Mouse (Mus musculus) right cerebral cortex, adult 18-20 months (tissue): Measurements from ENCODE around the gene Mast3.
A peak's percentile ranks its signal among the peaks of the same experiment; 100 is the strongest.

Experiments
- DNase-seq: peaks from one replicate; pipeline ENCODE4 v3.0.0; 2022; ENCODE audit warnings: mixed read lengths

Gene Mast3

DNA sequence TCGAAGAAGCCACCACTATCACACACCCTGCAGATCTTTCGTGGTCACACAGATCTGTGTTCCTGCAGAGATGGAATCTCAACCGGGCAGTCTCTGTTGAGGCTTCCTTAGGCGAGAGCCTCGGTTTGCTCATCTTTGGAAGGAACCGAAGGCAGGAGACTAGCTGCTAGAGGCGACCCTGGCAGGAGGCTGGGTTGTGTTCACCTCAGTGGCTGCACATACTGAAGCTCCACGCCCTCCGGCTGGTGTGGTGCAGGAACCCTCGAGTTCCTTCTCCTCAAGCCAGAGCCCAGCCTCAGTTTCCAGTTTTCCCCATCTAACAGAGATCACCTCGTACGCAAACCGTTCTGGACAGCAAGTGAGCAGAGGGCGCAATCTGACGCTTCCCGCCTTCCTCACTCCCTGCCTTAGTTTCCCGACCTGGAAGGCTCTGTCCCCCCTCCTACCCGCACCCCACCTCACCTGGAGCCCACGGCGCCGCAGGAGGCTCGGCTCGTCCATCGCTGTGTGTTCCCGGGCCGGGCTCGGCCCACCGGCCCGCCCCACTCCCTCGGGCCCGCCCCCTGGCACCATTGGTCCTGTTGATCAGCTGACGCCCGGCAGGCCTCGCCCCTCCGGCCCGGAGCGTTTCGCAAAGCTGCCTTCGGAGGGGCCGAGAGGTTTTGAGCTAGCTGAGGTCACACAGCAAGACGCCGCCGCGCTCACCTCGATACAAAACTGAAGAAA lies at the start of gene Mast3:
Gene Mast3, minus strand, starts transcription at position 574 of the 726 bp plus-strand sequence.
- DNase-seq, result peak; percentile 88

DNA sequence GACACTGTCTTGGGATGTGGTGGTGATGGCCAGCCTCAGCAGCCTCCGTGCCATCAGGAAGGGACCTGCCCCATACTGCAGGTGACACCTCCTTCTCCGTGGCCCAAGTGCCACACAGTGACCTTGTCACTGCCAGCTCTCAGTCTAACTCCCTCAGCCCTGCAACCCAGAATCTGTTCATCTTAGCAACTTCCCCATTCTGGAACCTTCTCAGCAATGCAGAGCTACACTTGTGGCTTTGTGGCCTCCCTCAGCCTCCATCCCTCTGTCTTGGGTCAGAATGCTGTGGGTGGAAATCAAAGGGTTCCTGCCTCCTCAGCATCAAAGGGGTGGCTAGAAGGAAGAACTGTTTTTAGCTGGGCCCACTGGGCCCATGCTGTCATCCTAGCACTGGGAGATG lies 49.0 kb upstream of the Mast3 start:
- no peak for DNase-seq

DNA sequence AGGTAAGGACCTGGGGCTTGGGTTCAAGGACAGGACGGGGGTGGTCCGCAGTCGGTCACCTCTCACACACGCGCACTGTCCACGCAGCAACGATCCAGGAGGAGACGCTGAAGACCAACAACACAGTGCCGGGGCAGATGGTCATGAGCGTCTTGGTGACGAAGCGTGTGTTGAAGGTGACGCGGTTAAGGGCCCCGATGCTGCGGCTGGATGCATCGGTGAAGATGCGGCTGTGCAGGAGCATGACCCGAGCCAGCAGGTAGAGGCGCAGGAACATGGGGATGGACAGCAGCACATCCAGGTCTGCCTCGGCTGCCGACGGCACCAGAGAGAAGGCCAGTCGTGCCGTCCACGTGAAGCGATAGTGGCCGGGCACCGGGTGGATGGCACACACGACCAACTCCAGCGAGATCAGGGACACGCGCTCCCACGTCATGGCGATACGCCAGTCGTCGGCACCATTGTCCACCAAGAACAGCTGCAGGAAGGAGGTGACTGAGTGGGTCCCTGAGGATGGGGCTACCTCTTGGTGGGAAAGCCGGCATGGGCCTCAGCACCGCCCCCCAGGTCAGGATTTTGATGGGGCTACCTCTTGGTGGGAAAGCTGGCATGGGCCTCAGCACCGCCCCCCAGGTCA lies 47.9 kb upstream of the Mast3 start:
- no peak for DNase-seq

DNA sequence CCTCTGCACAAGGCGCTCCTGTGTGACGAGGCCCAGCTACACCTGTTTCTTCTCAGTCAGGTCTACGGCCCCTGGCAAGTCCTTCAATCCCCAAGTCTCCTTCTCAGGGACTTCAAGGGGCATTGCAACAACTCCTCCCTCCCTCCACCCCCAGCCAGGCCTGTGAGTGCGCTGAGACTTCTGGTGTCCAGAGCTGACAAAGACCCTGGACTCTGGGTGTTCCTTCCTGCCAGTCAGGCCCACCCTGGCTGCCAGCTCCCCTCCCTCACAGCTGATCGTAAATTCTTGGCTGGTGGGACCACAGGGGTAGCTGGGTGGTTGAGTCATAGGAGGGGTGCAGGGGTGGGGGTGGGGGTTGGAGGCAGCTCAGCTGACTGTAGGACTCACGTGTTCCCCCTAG lies 47.0 kb upstream of the Mast3 start:
- DNase-seq, result no peak

DNA sequence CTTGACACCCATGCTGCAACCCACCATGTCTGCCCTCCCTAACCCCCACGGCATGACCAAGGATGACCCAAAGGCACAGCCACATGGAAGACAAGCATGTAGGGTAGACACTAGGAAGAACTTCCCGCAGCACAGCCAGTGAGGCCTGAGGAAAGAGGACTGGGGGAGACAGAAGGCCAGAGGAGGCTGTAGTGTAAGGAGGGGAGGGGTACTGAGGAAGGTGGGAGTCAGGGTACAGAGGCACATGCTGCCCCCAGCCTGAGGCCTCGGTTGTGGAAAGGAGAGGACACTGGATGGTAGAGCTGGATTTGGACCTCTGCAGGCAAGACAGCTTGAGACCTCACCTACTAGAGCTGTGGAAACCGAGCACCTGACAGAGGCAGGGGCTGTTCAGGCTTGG lies 46.1 kb upstream of the Mast3 start:
- DNase-seq, result no peak

DNA sequence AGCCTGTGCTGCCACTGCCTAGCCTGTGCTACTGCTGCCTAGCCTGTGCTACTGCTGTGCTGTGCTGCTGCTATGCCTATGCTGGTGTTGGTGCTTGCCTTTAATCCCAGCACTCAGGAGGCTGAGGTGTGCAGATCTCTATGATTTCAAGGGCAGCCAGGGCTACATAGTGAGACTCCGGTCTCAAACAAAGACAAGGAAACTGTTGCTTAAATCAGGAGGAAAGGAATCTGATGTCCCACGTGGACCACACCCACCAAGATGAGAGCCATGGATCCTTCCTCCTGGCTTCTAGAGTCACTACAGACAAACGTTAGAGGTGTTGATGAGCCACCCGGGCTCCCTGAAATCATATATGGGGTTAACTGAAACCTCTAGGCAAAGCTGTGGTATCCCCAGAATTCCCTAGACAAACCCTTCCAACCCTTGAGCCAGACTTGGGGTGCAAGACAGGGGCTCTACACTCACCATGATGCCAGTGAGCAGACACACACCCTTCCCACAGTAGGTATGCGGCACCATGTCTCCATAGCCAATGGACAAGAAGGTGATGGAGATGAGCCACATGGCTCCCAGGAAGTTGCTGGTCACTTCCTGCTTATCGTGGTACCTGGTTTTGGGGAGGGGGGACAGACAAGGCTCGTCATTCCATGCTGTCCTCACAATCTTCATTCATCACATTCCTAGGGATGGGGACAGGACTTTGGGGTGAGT lies 45.4 kb upstream of the Mast3 start:
- DNase-seq, result no peak

DNA sequence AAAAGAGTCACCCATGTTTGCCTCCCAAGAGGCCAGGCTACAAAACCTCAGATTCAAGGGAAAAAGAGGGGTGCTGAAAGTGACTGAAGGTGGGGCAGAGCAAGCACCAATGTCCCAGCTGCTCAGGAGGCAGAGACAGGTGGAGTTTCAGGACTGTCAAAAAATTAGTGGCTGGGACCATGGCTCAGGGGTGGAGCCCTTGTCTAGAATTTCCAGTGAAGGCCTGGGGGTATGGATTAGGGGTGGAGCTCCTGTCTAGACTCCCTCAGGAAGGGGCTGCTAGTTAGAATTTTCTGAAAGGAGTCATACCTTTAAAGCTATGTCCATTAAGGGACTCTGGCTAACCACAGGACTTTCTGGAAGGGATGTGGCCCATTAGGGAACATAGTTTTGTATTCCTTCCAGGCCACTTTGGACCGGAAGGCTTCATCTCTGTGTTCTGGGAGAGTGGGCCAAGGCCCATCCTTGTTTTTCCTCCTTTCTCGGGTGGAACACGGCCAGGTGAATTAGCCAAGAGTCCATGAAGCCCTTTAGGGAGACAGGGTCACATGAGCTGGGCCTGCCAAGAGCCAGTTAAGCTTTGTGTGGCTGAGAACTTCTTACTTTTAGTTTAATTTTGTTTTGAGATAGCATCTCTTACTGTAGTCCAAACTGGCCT lies 44.6 kb upstream of the Mast3 start:
- DNase-seq, result no peak

DNA sequence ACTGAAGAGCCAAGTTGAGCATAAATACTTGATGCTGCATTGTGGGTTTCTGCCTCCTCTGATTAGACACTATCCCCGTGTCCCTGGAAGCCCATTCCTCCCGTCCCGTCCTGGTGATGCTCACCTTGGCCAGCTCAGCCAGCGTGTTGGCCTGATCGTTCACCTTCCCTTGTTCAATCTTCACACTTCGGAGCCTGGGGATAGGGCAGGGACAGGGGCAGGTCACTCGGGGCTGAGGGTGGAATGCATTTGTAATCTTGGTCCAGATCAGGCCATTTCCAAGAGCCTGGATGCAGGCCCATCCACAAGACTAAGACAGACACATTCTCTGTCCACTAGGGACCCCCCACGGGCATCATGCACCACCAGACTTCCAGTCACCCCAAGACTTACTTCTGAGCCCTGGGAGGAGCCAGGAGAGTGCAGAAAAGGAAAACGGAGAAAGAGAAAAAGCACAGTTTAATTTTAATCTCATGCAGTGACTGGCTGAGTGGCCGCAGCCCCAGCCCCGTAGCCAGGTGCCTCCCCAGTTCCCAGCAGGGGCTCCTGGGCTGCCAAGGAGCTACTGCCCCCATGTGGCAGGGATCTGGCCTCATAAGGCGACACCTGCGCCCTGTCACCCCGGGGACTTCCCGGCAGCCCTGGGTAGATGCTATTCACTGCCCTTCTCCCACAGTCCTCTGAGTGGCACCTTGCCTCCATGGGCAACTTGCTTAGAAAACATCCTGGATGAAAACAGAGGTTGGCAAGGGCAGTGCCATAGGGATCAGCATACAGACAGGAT lies 41.7 kb upstream of the Mast3 start:
- DNase-seq, result no peak

DNA sequence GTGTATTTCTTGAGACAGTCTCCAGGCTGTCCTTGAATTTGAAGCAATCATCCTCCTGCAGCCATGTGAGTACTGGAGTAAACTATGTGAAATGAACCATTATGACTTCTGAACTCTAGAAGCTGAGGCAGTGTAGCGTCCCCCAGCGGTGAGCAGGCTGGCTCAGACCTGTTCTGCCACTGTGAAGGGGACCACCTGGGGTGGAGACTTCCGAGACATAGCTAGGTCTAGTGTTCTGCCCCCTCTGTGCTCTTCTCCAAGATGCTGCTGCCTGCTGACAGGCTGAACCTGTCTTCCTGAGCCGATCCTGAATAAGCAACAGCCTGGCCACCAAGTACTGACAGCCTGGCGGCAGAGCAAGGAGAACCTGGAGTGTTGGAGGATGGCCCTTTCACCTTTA lies 40.3 kb upstream of the Mast3 start:
- no peak for DNase-seq

DNA sequence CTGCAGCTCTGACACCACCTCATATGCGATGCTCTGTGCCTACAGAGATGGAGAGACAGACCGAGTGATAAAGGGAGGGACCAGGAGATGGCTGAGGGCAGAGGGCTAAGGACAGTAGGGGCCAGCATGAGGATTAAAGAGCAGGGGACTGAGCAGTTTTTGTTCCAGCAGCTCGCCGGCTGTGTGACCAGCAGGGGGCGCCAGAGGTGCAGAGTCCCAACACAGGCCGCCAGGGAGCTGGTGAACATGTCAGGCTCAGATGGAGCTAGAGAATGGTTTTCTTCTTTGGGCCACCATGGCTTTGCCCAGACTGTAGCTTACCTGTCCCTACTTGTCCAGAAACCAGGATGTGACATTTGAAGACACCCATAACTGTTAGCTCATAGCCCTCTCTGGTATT lies 39.7 kb upstream of the Mast3 start:
- DNase-seq, result peak; percentile 86

DNA sequence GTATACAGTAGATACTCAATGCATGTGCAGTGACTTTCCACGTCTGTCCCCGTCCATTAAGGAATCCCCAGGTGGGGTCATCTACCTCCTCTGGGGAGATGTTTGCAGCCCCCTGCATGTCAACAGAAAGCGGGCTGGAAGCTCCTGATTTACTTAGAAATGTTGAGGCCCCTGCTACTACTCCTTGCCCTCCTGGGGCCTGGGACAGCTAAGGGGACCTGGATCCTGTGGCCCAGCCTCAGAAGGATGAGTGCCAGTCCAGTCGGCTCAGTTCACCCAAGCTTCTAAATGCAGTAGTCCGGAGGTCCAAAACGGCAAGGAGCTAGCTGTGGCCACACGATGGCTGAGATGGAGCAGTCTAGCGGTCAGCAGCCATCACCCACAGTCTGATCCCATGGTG lies 39.1 kb upstream of the Mast3 start:
- DNase-seq, result no peak

DNA sequence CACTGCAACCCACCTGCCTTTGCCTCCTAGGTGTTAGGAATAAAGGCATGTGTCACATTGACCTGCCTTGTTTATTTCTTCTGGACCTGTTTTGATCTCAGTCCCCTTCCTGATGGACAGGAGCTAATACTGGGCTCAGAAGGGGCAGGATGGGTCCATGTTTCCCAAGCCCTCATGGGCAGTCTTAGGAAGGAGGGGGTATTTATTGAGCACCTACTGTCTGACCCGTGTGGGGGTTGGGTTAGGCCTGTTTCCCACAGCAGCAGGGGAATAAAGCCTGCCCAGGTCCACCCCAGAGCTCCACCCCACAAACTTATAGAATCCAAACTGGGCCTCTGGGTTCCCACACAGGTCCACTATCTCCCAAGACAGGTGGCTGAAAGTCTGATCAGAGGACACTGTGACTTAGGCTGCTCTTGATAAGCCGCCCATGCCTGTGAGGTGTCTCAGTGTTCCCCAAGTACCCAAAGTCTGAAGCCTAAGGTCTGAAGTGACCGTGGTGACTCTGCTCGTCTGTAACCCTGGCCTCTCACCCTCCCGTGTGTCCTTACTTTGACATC lies 38.4 kb upstream of the Mast3 start:
- no peak for DNase-seq

DNA sequence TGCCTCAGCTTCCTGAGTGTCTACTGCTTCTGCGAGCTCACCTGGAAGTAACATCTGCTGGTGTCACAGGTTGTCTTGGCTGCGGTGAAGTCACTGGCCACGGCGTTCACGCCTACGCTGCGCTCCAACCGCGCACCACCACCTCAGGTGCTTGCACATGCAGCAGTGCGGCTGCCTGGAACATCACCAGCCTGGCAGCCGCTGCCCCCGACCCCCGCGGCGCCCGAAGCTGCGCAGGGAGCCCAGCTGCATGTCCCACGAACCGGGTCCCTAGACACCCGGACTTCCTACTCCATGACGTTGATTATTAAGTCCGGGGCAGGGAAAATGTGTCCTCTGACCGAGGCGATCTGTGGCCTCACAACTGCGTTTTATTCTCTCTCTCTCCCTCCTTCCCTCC lies 37.6 kb upstream of the Mast3 start:
- no peak for DNase-seq

DNA sequence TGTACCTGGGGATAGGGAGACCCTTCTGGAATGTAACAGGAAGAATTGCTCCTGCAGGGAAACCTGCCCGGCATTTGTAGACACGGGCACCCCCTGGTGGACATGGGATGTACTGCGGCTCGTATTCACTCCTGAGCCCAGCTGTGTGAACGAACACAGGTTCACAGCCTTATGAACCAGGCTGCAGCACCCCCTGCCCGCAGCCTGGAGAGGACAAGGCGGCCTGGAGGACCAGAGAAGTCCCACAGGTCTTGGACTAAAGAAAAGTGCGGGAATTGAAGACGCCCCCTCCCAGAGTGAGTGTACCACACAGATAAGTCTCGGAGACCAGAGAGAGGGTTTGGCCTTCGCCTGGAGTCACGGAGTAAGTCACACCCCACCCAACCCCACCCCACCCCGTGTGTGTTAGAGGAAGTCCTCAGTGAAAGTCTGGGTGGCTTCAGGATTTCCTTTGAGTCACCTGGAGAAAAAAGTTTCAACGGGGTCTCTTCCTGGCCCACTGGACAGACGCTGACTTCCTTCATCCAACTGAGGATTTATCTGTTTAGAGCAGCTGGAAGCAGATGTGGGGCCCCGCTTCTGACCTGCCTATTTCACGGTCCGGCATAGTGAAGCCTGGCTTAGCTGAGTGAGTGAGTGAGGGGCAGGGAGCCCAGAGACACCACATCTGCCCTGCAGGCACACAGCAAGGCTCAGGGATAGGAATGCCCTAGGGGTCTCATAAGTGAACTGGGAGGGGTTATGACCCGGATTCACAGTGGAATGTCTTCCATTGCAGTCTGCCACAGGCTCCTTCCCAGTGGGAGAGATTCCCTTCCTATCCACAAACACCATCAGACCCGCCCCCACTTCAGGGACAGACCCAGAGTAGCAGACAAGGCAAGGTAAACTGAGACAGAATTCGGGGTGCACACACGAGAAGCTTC lies 36.6 kb upstream of the Mast3 start:
- DNase-seq, result peak; percentile 87

DNA sequence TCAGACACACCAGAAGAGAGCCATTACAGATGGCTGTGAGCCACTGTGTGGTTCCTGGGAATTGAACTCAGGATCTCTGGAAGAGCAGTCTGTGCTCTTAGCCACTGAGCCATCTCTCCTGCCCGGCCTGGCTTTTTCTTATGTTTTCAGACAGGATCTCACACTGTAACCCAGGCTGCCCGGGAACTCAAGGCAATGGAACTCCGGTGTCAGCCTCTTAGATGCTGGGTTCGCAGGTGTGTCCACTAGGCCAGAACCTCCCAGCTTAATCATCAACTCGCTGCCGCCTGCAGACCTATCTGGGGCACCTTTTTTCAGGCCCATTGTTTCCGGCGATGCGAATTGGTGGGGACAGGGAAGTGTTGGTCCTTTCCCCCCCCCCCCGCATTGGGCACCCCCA lies 35.7 kb upstream of the Mast3 start:
- no peak for DNase-seq

DNA sequence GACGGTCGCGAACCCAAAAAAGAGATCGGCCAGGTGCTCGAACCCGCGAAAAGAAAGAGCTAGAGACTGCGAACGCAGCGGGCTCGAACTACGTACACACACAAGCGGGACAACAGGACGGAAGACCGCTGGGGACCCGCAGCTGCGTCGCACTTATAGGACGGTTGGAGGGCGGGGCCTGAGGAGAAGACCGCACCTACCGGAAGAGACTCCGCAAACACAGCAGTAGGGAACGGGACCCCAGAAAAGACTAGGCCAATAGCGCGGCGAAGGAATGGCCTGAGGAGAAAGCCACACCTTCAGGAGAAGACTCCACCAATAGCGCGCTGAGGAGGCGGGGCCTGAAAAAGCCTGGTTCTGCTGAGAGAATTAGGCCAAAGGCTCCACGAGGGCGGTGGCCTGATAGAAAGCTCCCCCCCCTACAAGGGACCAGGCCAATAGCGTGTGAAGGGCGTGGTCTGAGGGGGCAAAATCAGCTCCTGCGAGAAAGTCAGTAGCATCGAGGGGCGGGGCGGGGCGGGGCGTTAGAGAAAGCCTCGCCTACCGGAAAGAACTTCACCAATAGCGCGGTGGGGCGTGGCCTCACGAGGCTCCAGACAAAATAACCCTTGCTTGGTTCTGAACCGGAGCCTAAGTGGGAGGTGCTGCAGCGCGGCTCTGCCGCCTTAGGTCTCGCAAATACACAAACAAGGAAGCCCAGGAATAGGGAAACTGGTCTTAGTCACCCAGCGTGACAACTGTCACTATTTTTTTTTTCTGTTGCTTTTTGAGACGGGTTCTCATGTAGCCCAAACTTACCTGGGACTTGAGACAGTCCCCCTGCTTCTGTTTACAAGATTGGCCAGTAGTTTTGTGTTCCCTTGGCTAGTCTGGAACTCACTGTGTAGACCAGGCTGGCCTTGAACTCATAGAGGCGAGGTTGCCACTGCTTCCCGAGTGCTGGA lies 34.8 kb upstream of the Mast3 start, which contains the start of gene Arrdc2:
Gene Arrdc2, minus strand, starts transcription at position 313 of the 944 bp plus-strand sequence.
- peak; percentile 99 for DNase-seq

DNA sequence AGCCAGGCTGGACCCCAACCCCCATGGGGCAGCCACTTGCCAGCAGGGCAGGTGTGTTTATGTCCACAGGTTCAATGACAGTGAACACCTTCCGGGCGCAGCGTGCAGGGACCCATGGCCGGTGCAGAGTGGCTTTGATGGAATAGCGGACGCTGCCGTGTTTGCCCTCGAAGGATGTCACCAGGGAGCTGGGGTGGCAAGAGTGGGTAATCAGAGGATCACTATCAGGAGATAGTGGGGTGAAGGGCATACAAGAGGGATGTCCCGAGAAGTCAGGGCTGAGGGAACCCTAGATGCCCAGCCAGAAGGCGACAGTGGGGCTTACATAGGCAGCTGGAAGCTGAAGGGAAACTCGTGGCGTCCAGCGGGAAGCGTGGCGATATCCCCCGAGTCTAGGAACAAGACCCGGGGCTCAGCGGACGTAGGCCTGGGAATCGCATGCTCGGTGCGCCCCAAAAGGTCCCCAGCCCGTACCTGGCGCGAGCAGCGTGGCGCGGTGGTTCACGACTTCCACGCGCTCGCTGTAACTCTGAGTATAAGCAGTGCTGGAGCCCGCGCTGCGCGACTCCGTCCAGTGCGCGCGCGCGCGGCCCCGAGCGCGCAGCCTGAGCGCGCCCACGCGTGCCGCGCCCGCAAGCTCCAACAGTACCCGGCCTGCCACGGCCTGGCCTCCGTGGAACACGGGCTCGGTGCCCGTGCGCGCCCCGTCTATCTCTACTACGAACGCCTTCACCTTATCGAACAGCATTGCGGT lies 34.0 kb upstream of the Mast3 start:
- no peak for DNase-seq

DNA sequence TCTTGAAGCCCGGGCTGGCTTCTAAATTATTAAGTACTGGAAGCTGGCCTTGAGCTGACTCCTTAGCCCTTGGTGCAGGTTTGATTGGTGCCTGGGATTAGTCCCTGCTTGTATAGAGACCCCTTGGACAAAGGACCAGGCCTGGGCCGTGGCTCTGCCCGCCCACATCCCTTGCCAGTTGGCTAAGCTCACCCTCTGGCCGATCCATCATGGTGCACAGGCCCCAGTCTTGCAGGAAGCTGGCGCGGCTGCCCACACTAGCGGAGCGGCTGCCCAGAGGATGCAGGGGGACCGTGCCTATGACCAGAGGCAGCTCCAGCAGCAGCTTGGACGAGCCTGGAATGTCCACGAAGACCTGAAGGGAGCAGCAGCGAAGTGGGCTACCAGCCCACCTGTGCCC lies 31.8 kb upstream of the Mast3 start:
- DNase-seq, result no peak

DNA sequence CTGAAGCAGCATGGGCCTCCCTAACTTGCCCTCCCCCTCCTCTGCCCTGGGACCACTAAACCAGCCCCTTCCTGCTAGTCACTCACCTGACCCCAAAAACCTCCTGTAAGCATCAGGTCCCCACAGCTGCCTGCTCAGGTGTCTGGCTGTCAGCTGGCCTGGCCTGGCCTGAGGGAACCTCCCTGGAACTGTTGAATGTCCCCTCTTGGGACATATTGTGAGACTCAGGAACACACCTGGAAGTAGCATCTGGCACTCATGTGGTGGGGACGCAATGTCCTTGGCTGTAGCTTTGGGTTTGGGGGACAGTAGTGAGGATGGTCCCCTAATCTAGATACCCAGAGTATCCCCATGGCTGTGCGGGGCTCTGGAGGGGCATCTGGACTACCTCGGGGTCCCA lies 29.2 kb upstream of the Mast3 start:
- no peak for DNase-seq
